Mouse (Mus musculus): ENCODE measurements around the gene Zfp58. TPM values are rescaled to one million over a fixed set of nuclear protein-coding genes. Genes with fewer than 3 reads are reported as not detected.

Zfp58 gene
- polyA plus RNA-seq, 1 experiment from 2014 or later = 12.9 TPM

DNA sequence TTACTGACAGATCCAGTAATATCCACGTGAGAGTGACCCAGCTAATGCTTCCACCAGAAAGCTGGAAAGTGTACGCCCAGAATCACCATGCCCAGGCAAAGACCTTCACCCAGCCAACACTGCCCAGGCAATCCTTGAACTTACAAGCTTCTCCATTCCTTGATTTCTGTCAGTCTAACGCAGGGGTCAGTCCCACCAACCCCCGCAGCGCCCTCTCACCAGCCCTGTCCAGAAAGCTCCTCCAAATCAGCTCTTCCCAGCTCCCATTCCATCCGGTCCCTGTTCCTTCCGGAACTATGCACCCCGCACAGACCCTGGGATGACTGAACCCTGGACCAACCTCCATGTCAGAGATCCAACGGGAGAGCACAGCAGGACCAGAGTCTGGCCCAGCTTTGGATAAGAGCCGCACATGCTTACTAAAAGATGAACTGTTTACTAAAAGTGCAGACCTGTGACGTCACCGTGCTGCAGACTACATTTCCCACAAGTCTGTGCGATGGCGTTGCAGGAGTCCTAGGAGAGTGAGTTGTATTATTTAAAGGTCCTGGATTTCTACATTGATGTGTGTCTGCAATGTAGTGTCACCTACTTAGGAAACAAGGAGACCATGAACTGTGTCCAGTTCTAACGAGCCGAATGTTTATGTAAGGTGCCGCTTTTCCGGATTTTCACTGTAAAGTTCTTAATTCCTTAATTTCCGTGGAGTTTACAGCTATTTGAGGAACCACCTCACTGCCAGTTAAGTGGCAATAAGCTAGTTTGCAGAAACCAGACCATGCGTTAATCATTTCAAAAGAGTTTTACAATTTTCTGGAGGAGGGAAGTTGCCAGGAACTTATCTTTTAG is 49.0 kb downstream of the Zfp58 start, which contains the start of gene Zfp874a:
Zfp874a (minus strand) TSS at position 453 of the 849 bp plus-strand sequence.
- H3K4me3 ChIP-seq = peak within 1 kb of the TSS; percentile 62
- H3K9me3 ChIP-seq = no peaks in the 10 kb centered on the region
- peak within 1 kb of the TSS; percentile 79 for H3K27ac ChIP-seq
- peaks cover 6% of the 10 kb centered on the region for H3K4me1 ChIP-seq (replicated peaks)
- no peaks in the 10 kb centered on the region for H3K27me3 ChIP-seq (ENCODE audit: insufficient read depth, poor library complexity, severe bottlenecking)
- peak; percentile 78 for DNase-seq (ENCODE audit: low spot score)
- H3K36me3 ChIP-seq = peaks cover 12% of the 10 kb centered on the region; the same call in 1 of the 2 replicates
- 2% methylated on average over 20 of the region's 20 CpGs for WGBS

Other genes starting within 250 kb of the Zfp58 start
- 1.5 and 2.0 TPM in 2 replicates for gene Zfp458, start 222.1 kb downstream of the Zfp58 start, polyA plus RNA-seq (2016; fragmentation: Nextera tagmentation; extraction: Ambion mirVana)
- gene Zfp457, start 194.1 kb downstream of the Zfp58 start, polyA plus RNA-seq (2016; fragmentation: Nextera tagmentation; extraction: Ambion mirVana) = 0.27 and 0.52 TPM in 2 replicates
- 1.1 and 1.5 TPM in 2 replicates for gene Zfp595, start 168.0 kb downstream of the Zfp58 start, polyA plus RNA-seq (2016; fragmentation: Nextera tagmentation; extraction: Ambion mirVana)
- gene Gm28044, start 140.0 kb downstream of the Zfp58 start, polyA plus RNA-seq (2016; fragmentation: Nextera tagmentation; extraction: Ambion mirVana) = not detected in 2 replicates
- 0.68 and 0.69 TPM in 2 replicates for gene Zfp953, start 139.9 kb downstream of the Zfp58 start, polyA plus RNA-seq (2016; fragmentation: Nextera tagmentation; extraction: Ambion mirVana)
- gene Gm28041, start 124.8 kb downstream of the Zfp58 start, polyA plus RNA-seq (2016; fragmentation: Nextera tagmentation; extraction: Ambion mirVana) = not detected in 2 replicates
- gene Zfp456, start 124.7 kb downstream of the Zfp58 start, polyA plus RNA-seq (2016; fragmentation: Nextera tagmentation; extraction: Ambion mirVana) = 0.73 and 0.93 TPM in 2 replicates
- 3.7 and 5.9 TPM in 2 replicates for gene Zfp429, start 100.7 kb downstream of the Zfp58 start, polyA plus RNA-seq (2016; fragmentation: Nextera tagmentation; extraction: Ambion mirVana)
- gene Zfp459, start 79.1 kb downstream of the Zfp58 start, polyA plus RNA-seq (2016; fragmentation: Nextera tagmentation; extraction: Ambion mirVana) = 0.92 and 1.7 TPM in 2 replicates
- gene Zfp874a, start 48.9 kb downstream of the Zfp58 start, polyA plus RNA-seq (2016; fragmentation: Nextera tagmentation; extraction: Ambion mirVana) = 5.7 and 7.2 TPM in 2 replicates
- 1.4 and 1.5 TPM in 2 replicates for gene Zfp874b, start 16.3 kb downstream of the Zfp58 start, polyA plus RNA-seq (2016; fragmentation: Nextera tagmentation; extraction: Ambion mirVana)
- not detected in 2 replicates for gene Gm26965, start 25.6 kb upstream of the Zfp58 start, polyA plus RNA-seq (2016; fragmentation: Nextera tagmentation; extraction: Ambion mirVana)
- 26.5 and 26.6 TPM in 2 replicates for gene Zfp87, start 25.6 kb upstream of the Zfp58 start, polyA plus RNA-seq (2016; fragmentation: Nextera tagmentation; extraction: Ambion mirVana)
- 15.1 and 15.4 TPM in 2 replicates for gene Zfp748, start 53.3 kb upstream of the Zfp58 start, polyA plus RNA-seq (2016; fragmentation: Nextera tagmentation; extraction: Ambion mirVana)
- gene Zfp729b, start 109.2 kb upstream of the Zfp58 start, polyA plus RNA-seq (2016; fragmentation: Nextera tagmentation; extraction: Ambion mirVana) = 2.2 and 3.5 TPM in 2 replicates
- gene Gm49345, start 137.2 kb upstream of the Zfp58 start, polyA plus RNA-seq (2016; fragmentation: Nextera tagmentation; extraction: Ambion mirVana) = not detected in 2 replicates
- gene Zfp729a, start 137.2 kb upstream of the Zfp58 start, polyA plus RNA-seq (2016; fragmentation: Nextera tagmentation; extraction: Ambion mirVana) = 1.5 and 2.2 TPM in 2 replicates
- gene Zfp738, start 186.5 kb upstream of the Zfp58 start, polyA plus RNA-seq (2016; fragmentation: Nextera tagmentation; extraction: Ambion mirVana) = 9.0 and 11.8 TPM in 2 replicates
- 5.0 and 6.0 TPM in 2 replicates for gene Zfp65, start 228.6 kb upstream of the Zfp58 start, polyA plus RNA-seq (2016; fragmentation: Nextera tagmentation; extraction: Ambion mirVana)

Measured in hindbrain, embryonic 10.5 days (tissue).